Comparison of ENCODE assay signal across 9 mouse cellular contexts in the genomic region with DNA sequence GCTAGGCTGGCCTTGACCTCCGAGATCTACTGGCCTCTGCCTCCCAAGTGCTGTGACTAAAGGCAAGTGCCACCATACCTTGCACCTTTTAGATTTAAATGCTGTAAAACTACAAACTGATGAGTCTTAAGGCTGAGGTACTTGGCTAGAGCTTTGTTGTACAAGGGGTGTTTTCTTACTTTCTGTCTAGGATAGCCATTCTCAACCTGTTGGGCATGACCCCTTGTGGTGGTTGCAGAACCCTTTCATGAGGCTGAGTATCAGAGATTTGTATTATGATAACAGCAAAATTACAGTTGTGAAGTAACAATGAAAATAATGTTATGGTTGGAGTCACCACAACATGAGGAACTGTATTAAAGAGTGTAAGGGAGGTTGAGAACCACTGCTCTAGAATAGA. TPM values are rescaled to one million over a fixed set of nuclear protein-coding genes. Genes with fewer than 3 reads are reported as not detected.
DNase-seq lines count a peak whose midpoint lies in the region; ATAC-seq lines count a peak whose summit lies in the region.
"Had no signal": no experiment of that assay in that cellular context is flagged by ENCODE, and none has a peak within 500 bp of the region (broad histone marks: within the 10 kb centered on the region; RNA-seq: fewer than 3 reads in every experiment).

No protein-coding gene starts in this region.

- 56% methylated on average over 1 of the region's 1 CpGs for WGBS in lung, embryonic 15.5 days
- WGBS in embryonic facial prominence, embryonic 13.5 days: 76% methylated on average over 1 of the region's 1 CpGs
- WGBS in limb, embryonic 12.5 days: 80% methylated on average over 1 of the region's 1 CpGs

- H3K36me3 ChIP-seq in lung, embryonic 15.5 days: peaks cover 11% of the 10 kb centered on the region; the same call in 1 of the 2 replicates
- peaks cover 13% of the 10 kb centered on the region for H3K36me3 ChIP-seq in embryonic facial prominence, embryonic 13.5 days
- H3K36me3 ChIP-seq in limb, embryonic 12.5 days: peaks cover 13% of the 10 kb centered on the region
- H3K36me3 ChIP-seq in splenic B cell, adult 2 months (ENCODE audit: control insufficient read depth, insufficient read depth, low read length, poor library complexity, severe bottlenecking): no peaks in the 10 kb centered on the region

- H3K4me3 ChIP-seq in lung, embryonic 15.5 days: peak overlapping the region; percentile 87
- peak overlapping the region; percentile 79 for H3K4me3 ChIP-seq in embryonic facial prominence, embryonic 13.5 days
- peak overlapping the region; percentile 81 for H3K4me3 ChIP-seq in limb, embryonic 12.5 days (replicated peaks)

- H3K27ac ChIP-seq in lung, embryonic 15.5 days: 0 out of 2 replicates have a peak overlapping the region, but pooled peaks have one; percentile 92
- H3K27ac ChIP-seq in embryonic facial prominence, embryonic 13.5 days: peak overlapping the region; percentile 92; the same call in 1 of the 2 replicates
- H3K27ac ChIP-seq in limb, embryonic 12.5 days: no peak overlapping the region

- H3K4me2 ChIP-seq in lung, embryonic 15.5 days: peak overlapping the region; percentile 65
- H3K4me2 ChIP-seq in embryonic facial prominence, embryonic 13.5 days: peak overlapping the region; percentile 68
- H3K4me2 ChIP-seq in limb, embryonic 12.5 days: peak overlapping the region; percentile 74

- no peaks in the 10 kb centered on the region for H3K9me3 ChIP-seq in lung, embryonic 15.5 days
- no peaks in the 10 kb centered on the region for H3K9me3 ChIP-seq in embryonic facial prominence, embryonic 13.5 days
- H3K9me3 ChIP-seq in limb, embryonic 12.5 days: no peaks in the 10 kb centered on the region

- no peaks in the 10 kb centered on the region for H3K27me3 ChIP-seq in lung, embryonic 15.5 days
- no peaks in the 10 kb centered on the region for H3K27me3 ChIP-seq in embryonic facial prominence, embryonic 13.5 days
- H3K27me3 ChIP-seq in limb, embryonic 12.5 days: no peaks in the 10 kb centered on the region
- no peaks in the 10 kb centered on the region for H3K27me3 ChIP-seq in splenic B cell, adult 2 months (ENCODE audit: control insufficient read depth, insufficient read depth, low read length, poor library complexity, severe bottlenecking)

- no peak for ATAC-seq in lung, embryonic 15.5 days (ENCODE audit: borderline replicate concordance, extremely low read depth, low FRiP score, low TSS enrichment)
- ATAC-seq in embryonic facial prominence, embryonic 13.5 days (ENCODE audit: insufficient number of reproducible peaks, insufficient read depth, low FRiP score, low TSS enrichment, low read depth): no peak
- no peak for ATAC-seq in limb, embryonic 12.5 days (ENCODE audit: insufficient number of reproducible peaks, insufficient read depth, low FRiP score, low TSS enrichment, low read depth)

- DNase-seq in lung, adult 18-20 months: no peak
- DNase-seq in splenic B cell, adult 2 months (ENCODE audit: low read depth, low spot score): peak; percentile 51
- DNase-seq in cerebellum, postnatal 25 days: no peak
- DNase-seq in right cerebral cortex, adult 2 months (ENCODE audit: low spot score in 2 of 2): no peak
- no peak for DNase-seq in ovary, postnatal 10 days (ENCODE audit: low spot score)
- DNase-seq: cerebellum, adult 18-20 months had no signal

- H3K9ac ChIP-seq in lung, embryonic 15.5 days: peak overlapping the region; percentile 73
- H3K9ac ChIP-seq in embryonic facial prominence, embryonic 13.5 days: peak overlapping the region; percentile 92
- peak overlapping the region; percentile 88; the same call in 1 of the 2 replicates for H3K9ac ChIP-seq in limb, embryonic 12.5 days (replicated peaks)

- peaks cover 24% of the 10 kb centered on the region for H3K4me1 ChIP-seq in lung, embryonic 15.5 days
- peaks cover 11% of the 10 kb centered on the region for H3K4me1 ChIP-seq in embryonic facial prominence, embryonic 13.5 days
- H3K4me1 ChIP-seq in limb, embryonic 12.5 days (replicated peaks): peaks cover 16% of the 10 kb centered on the region

RNA-seq across cellular contexts. Expression of a gene that starts 1.2 kb away (rescaled TPM):
- 132 and 140 TPM in 2 replicates for polyA plus RNA-seq in lung, embryonic 15.5 days (2015; fragmentation: Nextera tagmentation; extraction: Ambion mirVana)
- 142 and 147 TPM in 2 replicates for polyA plus RNA-seq in embryonic facial prominence, embryonic 13.5 days (2015; fragmentation: Nextera tagmentation; extraction: Ambion mirVana)
- polyA plus RNA-seq in limb, embryonic 12.5 days (2016; fragmentation: Nextera tagmentation; extraction: Ambion mirVana): 135 and 136 TPM in 2 replicates

RNA-seq across cellular contexts. Expression of a gene that starts 1.3 kb away (rescaled TPM):
- polyA plus RNA-seq in lung, embryonic 15.5 days (2015; fragmentation: Nextera tagmentation; extraction: Ambion mirVana): 45.0 and 46.9 TPM in 2 replicates
- polyA plus RNA-seq in embryonic facial prominence, embryonic 13.5 days (2015; fragmentation: Nextera tagmentation; extraction: Ambion mirVana): 39.0 and 40.2 TPM in 2 replicates
- polyA plus RNA-seq in limb, embryonic 12.5 days (2016; fragmentation: Nextera tagmentation; extraction: Ambion mirVana): 56.7 and 57.3 TPM in 2 replicates

RNA-seq across cellular contexts. Expression of a gene that starts 29.3 kb away (rescaled TPM):
- polyA plus RNA-seq in lung, embryonic 15.5 days (2015; fragmentation: Nextera tagmentation; extraction: Ambion mirVana): 23.0 and 24.5 TPM in 2 replicates
- polyA plus RNA-seq in embryonic facial prominence, embryonic 13.5 days (2015; fragmentation: Nextera tagmentation; extraction: Ambion mirVana): 27.4 and 35.4 TPM in 2 replicates
- 26.0 and 27.8 TPM in 2 replicates for polyA plus RNA-seq in limb, embryonic 12.5 days (2016; fragmentation: Nextera tagmentation; extraction: Ambion mirVana)
